Mouse (Mus musculus) lung, embryonic 16.5 days (tissue): Measurements from ENCODE around the gene Ssna1. TPM values are rescaled to one million over a fixed set of nuclear protein-coding genes. Genes with fewer than 3 reads are reported as not detected.

Experiments
- ATAC-seq: fragments of 200-750 bp; cut with Nextera tagmentation; 2 replicates; pipeline ENCODE4 v1.8.0; 2017; ENCODE audit warnings: low read depth, mild to moderate bottlenecking, moderate library complexity
- H3K27ac ChIP-seq: fragments of 300-500 bp; sonication (generic); 2 replicates; pipeline ENCODE4 v1.5.1; 2014; ENCODE audit warnings: mild to moderate bottlenecking, control low read depth, low read length
- H3K27me3 ChIP-seq: fragments of 300-500 bp; sonication (generic); 2 replicates; pipeline ENCODE4 v1.6.1; 2014; ENCODE audit warnings: low read depth, low read length, mixed read lengths; ENCODE audit not compliant: control insufficient read depth, insufficient read depth
- H3K36me3 ChIP-seq: fragments of 300-500 bp; sonication (generic); 2 replicates; pipeline ENCODE4 v1.6.1; 2014; ENCODE audit warnings: low read length; ENCODE audit not compliant: control insufficient read depth, insufficient read depth
- H3K4me1 ChIP-seq: fragments of 300-500 bp; sonication (generic); replicated peaks from 2 replicates; pipeline ENCODE4 v1.6.1; 2014; ENCODE audit warnings: low read length, mixed read lengths; ENCODE audit not compliant: control insufficient read depth, insufficient read depth
- H3K4me2 ChIP-seq: fragments of 300-500 bp; sonication (generic); 2 replicates; pipeline ENCODE4 v1.6.1; 2014; ENCODE audit warnings: low read depth, low read length, control low read depth
- H3K4me3 ChIP-seq: fragments of 300-500 bp; sonication (generic); 2 replicates; pipeline ENCODE4 v1.5.1; 2014; ENCODE audit warnings: mild to moderate bottlenecking, low read length, control low read depth
- H3K9ac ChIP-seq: fragments of 300-500 bp; sonication (generic); 2 replicates; pipeline ENCODE4 v1.6.1; 2014; ENCODE audit warnings: low read length, control low read depth
- H3K9me3 ChIP-seq: fragments of 300-500 bp; sonication (generic); 2 replicates; pipeline ENCODE4 v1.6.1; 2016; ENCODE audit warnings: low read length; ENCODE audit not compliant: control insufficient read depth
- WGBS: fragments of 180-500 bp; shearing (Covaris S2); extraction: QIAGEN DNeasy Blood & Tissue Kit; methylation state at CpG from one replicate; pipeline ENCODE4 v1.1.7; 2014; 5-methylcytosine and 5-hydroxymethylcytosine counted together
- polyA plus RNA-seq: library from polyadenylated mRNA; unstranded; fragments of >200 nt; fragmentation: Nextera tagmentation; extraction: Ambion mirVana; gene quantifications from 2 replicates; pipeline ENCODE4 v1.2.1, GENCODE M21; 2015

The Ssna1 gene
- polyA plus RNA-seq, 1 experiment from 2014 or later, result 219 TPM

- ATAC-seq, result no peak
- Histone ChIP-seq H3K4me1 (peaks cover 16% of the 10 kb centered on the region), H3K36me3 (no peaks in the 10 kb centered on the region), H3K9ac (no peak overlapping the region), H3K27me3 (no peaks in the 10 kb centered on the region), H3K27ac (no peak overlapping the region), H3K4me3 (no peak overlapping the region), H3K4me2 (no peak overlapping the region), H3K9me3 (no peaks in the 10 kb centered on the region)
- 64% methylated on average over 5 of the region's 5 CpGs for WGBS
These were observed 42.7 kb downstream of the Ssna1 start for GRCm38 (mm10) chr2:25229582-25229981.

- Histone ChIP-seq H3K4me3 (no peak overlapping the region), H3K9ac (peak overlapping the region; percentile 24; the same call in 1 of the 2 replicates), H3K27ac (no peak overlapping the region), H3K4me2 (no peak overlapping the region), H3K27me3 (no peaks in the 10 kb centered on the region), H3K4me1 (peaks cover 16% of the 10 kb centered on the region), H3K9me3 (no peaks in the 10 kb centered on the region), H3K36me3 (no peaks in the 10 kb centered on the region)
- ATAC-seq, result no peak
- 69% methylated on average over 6 of the region's 6 CpGs for WGBS
These were observed 43.2 kb downstream of the Ssna1 start for GRCm38 (mm10) chr2:25228995-25229530.

- ATAC-seq, result peak; percentile 39
- H3K9ac ChIP-seq, result 0 out of 2 replicates have a peak overlapping the region, but pooled peaks have one; percentile 12
- H3K36me3 ChIP-seq, result no peaks in the 10 kb centered on the region
These were observed 43.8 kb downstream of the Ssna1 start for GRCm38 (mm10) chr2:25228431-25228889.

GRCm38 (mm10) chr2:25227406-25227805 is 44.8 kb downstream of the Ssna1 start:
- no peak overlapping the region for H3K4me2 ChIP-seq
- peaks cover 20% of the 10 kb centered on the region for H3K4me1 ChIP-seq
- H3K9ac ChIP-seq, result no peak overlapping the region
- no peaks in the 10 kb centered on the region for H3K27me3 ChIP-seq
- ATAC-seq, result no peak
- no peaks in the 10 kb centered on the region for H3K9me3 ChIP-seq
- no peak overlapping the region for H3K27ac ChIP-seq
- 92% methylated on average over 4 of the region's 4 CpGs for WGBS
- H3K36me3 ChIP-seq, result no peaks in the 10 kb centered on the region
- no peak overlapping the region for H3K4me3 ChIP-seq

More at GRCm38 (mm10) chr2:25228431-25228889, 43.8 kb downstream of the Ssna1 start:
- 0% methylated on average over 7 of the region's 7 CpGs for WGBS
- Histone ChIP-seq H3K27me3 (no peaks in the 10 kb centered on the region), H3K27ac (peak overlapping the region; percentile 71), H3K4me1 (peaks cover 17% of the 10 kb centered on the region), H3K9me3 (no peaks in the 10 kb centered on the region), H3K4me3 (no peak overlapping the region), H3K4me2 (peak overlapping the region; percentile 39)

- Histone ChIP-seq H3K36me3 (peaks cover 2% of the 10 kb centered on the region; the same call in 1 of the 2 replicates), H3K4me1 (peaks cover 20% of the 10 kb centered on the region), H3K4me2 (no peak overlapping the region), H3K27ac (no peak overlapping the region), H3K9ac (no peak overlapping the region), H3K4me3 (no peak overlapping the region), H3K9me3 (no peaks in the 10 kb centered on the region), H3K27me3 (no peaks in the 10 kb centered on the region)
- WGBS, result 73% methylated on average over 5 of the region's 5 CpGs
- no peak for ATAC-seq
These were observed 45.4 kb downstream of the Ssna1 start for GRCm38 (mm10) chr2:25226864-25227263.

GRCm38 (mm10) chr2:25225811-25226379 is 46.3 kb downstream of the Ssna1 start:
- H3K27me3 ChIP-seq, result no peaks in the 10 kb centered on the region
- peak overlapping the region; percentile 49 for H3K4me2 ChIP-seq
- 66% methylated on average over 8 of the region's 8 CpGs for WGBS
- peak overlapping the region; percentile 64 for H3K4me3 ChIP-seq
- ATAC-seq, result no peak
- peaks cover 20% of the 10 kb centered on the region for H3K4me1 ChIP-seq
- H3K9ac ChIP-seq, result peak overlapping the region; percentile 76
- peak overlapping the region; percentile 99 for H3K27ac ChIP-seq
- no peaks in the 10 kb centered on the region for H3K9me3 ChIP-seq
- H3K36me3 ChIP-seq, result peaks cover 7% of the 10 kb centered on the region

GRCm38 (mm10) chr2:25224766-25225752 is 47.2 kb downstream of the Ssna1 start:
- peak; percentile 95 for ATAC-seq
- 2% methylated on average over 41 of the region's 41 CpGs for WGBS

GRCm38 (mm10) chr2:25224492-25224765 is 47.8 kb downstream of the Ssna1 start, which contains the start of gene Tubb4b:
Tubb4b (minus strand) TSS chr2:25224702.
- no peak for ATAC-seq
- Histone ChIP-seq H3K9me3 (no peaks in the 10 kb centered on the region), H3K27me3 (no peaks in the 10 kb centered on the region), H3K36me3 (peaks cover 7% of the 10 kb centered on the region), H3K4me1 (peaks cover 20% of the 10 kb centered on the region), H3K9ac (peak within 1 kb of the TSS; percentile 85), H3K4me3 (peak within 1 kb of the TSS; percentile 87), H3K4me2 (peak within 1 kb of the TSS; percentile 90), H3K27ac (peak within 1 kb of the TSS; percentile 99)
- under 1% methylated on average over 17 of the region's 17 CpGs for WGBS

More at GRCm38 (mm10) chr2:25224766-25225752, 47.2 kb downstream of the Ssna1 start:
- Histone ChIP-seq H3K4me1 (peaks cover 20% of the 10 kb centered on the region), H3K9me3 (no peaks in the 10 kb centered on the region), H3K9ac (peak overlapping the region; percentile 76), H3K36me3 (peaks cover 7% of the 10 kb centered on the region), H3K27ac (peak overlapping the region; percentile 99), H3K4me2 (peak overlapping the region; percentile 49), H3K27me3 (no peaks in the 10 kb centered on the region), H3K4me3 (peak overlapping the region; percentile 87)
